ENCODE assay signal across 11 mouse cellular contexts in the genomic region with DNA sequence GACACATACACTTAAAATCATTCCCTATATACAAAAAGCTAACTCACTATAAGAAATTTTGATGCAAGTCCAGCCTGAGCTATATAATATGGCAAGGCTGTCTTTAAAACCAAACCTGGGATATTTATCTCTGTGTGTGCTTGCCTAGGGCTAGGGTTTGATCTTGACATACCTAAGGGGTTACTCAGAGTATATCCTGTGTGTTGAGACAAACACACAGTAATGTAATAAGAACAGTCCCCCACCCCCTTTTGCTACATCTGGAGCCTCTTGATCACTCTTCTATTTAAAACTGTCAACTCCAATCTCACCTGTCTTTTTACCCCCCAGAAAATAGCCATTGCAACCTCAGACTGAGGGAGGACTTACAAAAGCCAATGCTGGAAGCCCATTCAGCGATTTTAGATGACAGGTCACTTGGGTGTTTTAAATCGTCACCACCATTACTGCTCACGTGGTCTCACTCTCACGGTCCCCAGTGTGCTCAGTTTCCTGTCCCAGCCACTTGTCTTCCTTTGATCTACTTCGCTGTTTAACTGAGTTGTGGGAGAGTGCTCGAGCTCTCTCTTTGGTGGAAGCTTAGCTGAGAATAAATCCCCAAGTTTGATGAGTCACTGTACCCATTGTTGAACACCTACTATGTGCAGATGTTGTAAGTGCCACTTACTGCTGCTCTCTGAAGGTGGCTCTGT.
DNase-seq lines count a peak whose midpoint lies in the region; ATAC-seq lines count a peak whose summit lies in the region.
"Had no signal": no experiment of that assay in that cellular context is flagged by ENCODE, and none has a peak within 500 bp of the region (broad histone marks: within the 10 kb centered on the region; RNA-seq: fewer than 3 reads in every experiment).

No protein-coding gene starts in this region.

- no peak for DNase-seq in heart, adult 18-20 months
- peak; percentile 52 for DNase-seq in ZHBTc4 (ENCODE audit: low read depth, low spot score)
- DNase-seq in ovary, postnatal 36 days (ENCODE audit: low spot score), result no peak
- no peak for DNase-seq in kidney, postnatal 10 days
- DNase-seq in layer of hippocampus, postnatal 10 days (ENCODE audit: low spot score in 2 of 2), result no peak
- DNase-seq: gastrocnemius, postnatal 25 days; kidney, adult 8-10 months had no signal

- H3K36me3 ChIP-seq in heart, embryonic 16.5 days (ENCODE audit: control insufficient read depth, insufficient read depth), result peaks cover 2% of the 10 kb centered on the region; the same call in 1 of the 2 replicates
- H3K36me3 ChIP-seq in neural tube, embryonic 14.5 days (ENCODE audit: control insufficient read depth, insufficient read depth, low read length), result peaks cover 12% of the 10 kb centered on the region; the same call in 1 of the 2 replicates

- no peak overlapping the region for H3K4me3 ChIP-seq in heart, embryonic 16.5 days (ENCODE audit: low read length)
- no peak overlapping the region for H3K4me3 ChIP-seq in neural tube, embryonic 14.5 days (ENCODE audit: low read depth, low read length)
- H3K4me3 ChIP-seq: myocyte had no signal

- no peaks in the 10 kb centered on the region for H3K9me3 ChIP-seq in heart, embryonic 16.5 days (replicated peaks; ENCODE audit: control insufficient read depth, low read length)
- no peaks in the 10 kb centered on the region for H3K9me3 ChIP-seq in neural tube, embryonic 14.5 days (ENCODE audit: control insufficient read depth, low read length)

- H3K27me3 ChIP-seq in heart, embryonic 16.5 days (ENCODE audit: control insufficient read depth, insufficient read depth, low read length), result no peaks in the 10 kb centered on the region
- H3K27me3 ChIP-seq in neural tube, embryonic 14.5 days (ENCODE audit: control insufficient read depth, insufficient read depth, low read length), result no peaks in the 10 kb centered on the region

- no peak overlapping the region for H3K4me2 ChIP-seq in heart, embryonic 16.5 days (ENCODE audit: low read depth, low read length)
- H3K4me2 ChIP-seq in neural tube, embryonic 14.5 days (ENCODE audit: low read depth, low read length), result no peak overlapping the region

- peak overlapping the region; percentile 20; the same call in 1 of the 2 replicates for H3K9ac ChIP-seq in heart, embryonic 16.5 days (ENCODE audit: low read length)
- no peak overlapping the region for H3K9ac ChIP-seq in neural tube, embryonic 14.5 days (replicated peaks; ENCODE audit: low read depth, low read length)

- ATAC-seq in heart, embryonic 16.5 days (replicated peaks; ENCODE audit: extremely low read depth, insufficient read depth, low FRiP score), result no peak
- peak; percentile 96 for ATAC-seq in CD4-positive, CD25-positive, alpha-beta regulatory T cell, adult 4 months
- peak; percentile 22; the same call in 1 of the 2 replicates for ATAC-seq in neural tube, embryonic 14.5 days (ENCODE audit: low read depth)

- 19% methylated on average over 6 of the region's 6 CpGs for WGBS in heart, embryonic 16.5 days
- 25% methylated on average over 6 of the region's 6 CpGs for WGBS in neural tube, embryonic 14.5 days

- peak overlapping the region; percentile 70; the same call in 1 of the 2 replicates for H3K27ac ChIP-seq in heart, embryonic 16.5 days (ENCODE audit: low read length)
- no peak overlapping the region for H3K27ac ChIP-seq in neural tube, embryonic 14.5 days (ENCODE audit: low read depth, low read length)

- H3K4me1 ChIP-seq in heart, embryonic 16.5 days (ENCODE audit: control insufficient read depth, insufficient read depth, low read length), result peaks cover 50% of the 10 kb centered on the region
- 0 out of 2 replicates have a peak, but pooled peaks cover 8% of the 10 kb centered on the region for H3K4me1 ChIP-seq in neural tube, embryonic 14.5 days (ENCODE audit: control insufficient read depth, insufficient read depth, low read length)
